Mouse (Mus musculus): Measurements from ENCODE around the gene Rab11fip3.
A peak's percentile ranks its signal among the peaks of the same experiment; 100 is the strongest.

Rab11fip3 gene

GRCm38 (mm10) chr17:26032037-26032436 is 37.3 kb downstream of the Rab11fip3 start:
- no peak for DNase-seq (ENCODE audit: low spot score)

DNA sequence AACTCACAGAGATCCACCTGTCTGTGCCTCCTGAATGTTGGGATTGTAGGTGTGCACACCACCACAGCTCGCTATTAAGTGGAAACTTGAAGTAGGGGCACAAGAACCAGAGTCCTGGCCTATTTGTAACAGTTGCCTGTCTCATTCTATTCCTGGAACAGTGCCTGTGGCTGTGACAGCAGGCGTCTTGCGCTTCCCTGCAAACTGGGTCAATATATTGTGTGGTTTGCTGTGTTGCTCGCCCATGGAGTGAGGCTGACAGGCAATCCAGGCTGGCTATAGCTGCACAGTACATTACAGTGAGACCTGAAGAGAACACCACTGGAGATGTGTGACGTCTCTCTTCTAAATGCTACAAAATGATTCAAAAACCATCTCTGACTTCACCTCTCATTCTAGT is 37.8 kb downstream of the Rab11fip3 start:
- DNase-seq (ENCODE audit: low spot score): no peak

DNA sequence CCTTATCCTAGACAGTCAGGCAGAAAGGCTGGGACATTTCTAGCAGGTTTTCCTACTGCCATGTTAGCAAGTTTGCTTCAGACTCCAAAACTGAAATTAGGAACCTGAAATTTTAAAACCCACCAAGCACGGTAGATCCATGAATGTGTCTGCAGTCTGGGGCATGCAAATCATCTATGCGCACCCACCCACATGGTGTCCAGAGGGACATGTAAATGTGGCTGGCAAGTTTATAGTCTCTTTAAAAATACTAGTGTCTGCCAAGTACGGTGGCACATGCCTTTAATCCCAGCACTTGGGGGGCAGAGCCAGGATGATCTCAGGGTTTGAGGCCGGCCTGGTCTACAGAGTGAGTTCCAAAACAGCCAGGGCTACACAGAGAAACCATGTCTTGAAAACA is 41.1 kb downstream of the Rab11fip3 start:
- DNase-seq (ENCODE audit: low spot score): no peak

DNA sequence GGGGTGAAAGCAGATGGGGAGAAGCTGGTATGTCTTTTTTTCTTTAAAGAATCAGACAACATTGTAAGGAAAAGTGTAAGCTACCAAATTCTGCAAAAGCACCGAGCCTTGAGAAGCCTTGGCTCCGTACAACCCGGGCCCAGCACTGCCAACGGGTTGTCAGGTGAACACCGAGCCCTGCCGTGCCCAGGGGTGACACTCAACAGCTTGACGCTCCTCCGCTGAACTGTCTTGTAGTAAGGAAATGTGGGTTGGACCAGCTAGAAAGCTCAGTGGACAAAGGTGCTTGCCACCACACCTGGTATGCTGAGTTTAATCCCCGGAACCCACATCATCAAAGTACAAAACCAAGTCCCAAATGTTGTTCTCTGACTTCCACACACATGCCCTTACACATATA is 44.7 kb downstream of the Rab11fip3 start:
- DNase-seq (ENCODE audit: low spot score): no peak

- no peak for DNase-seq (ENCODE audit: low spot score)
Observed at GRCm38 (mm10) chr17:26023966-26024365, 45.4 kb downstream of the Rab11fip3 start.

DNA sequence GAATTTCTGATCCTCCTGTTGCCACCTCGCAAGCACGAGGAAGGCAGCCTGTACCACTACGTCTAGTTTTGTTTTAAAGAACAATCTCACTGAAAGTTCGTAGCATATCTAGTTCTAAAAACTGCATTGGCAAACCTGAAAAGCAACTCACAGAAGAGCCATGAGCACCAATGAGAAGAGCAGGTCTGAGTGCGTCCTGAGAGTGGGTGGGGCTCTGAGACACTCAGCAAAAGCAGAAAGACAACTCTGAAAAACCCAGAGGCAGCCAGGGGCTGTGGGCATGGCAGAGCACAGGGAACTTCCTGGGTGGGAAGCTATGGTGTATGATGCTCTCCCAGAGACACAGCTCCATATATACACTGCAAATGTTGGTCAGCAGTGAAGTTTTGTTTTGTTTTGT is 46.2 kb downstream of the Rab11fip3 start:
- DNase-seq (ENCODE audit: low spot score): no peak

GRCm38 (mm10) chr17:26021728-26022341 is 47.5 kb downstream of the Rab11fip3 start:
- DNase-seq (ENCODE audit: low spot score): no peak

- DNase-seq (ENCODE audit: low spot score): no peak
Observed at GRCm38 (mm10) chr17:26020848-26021347, 48.5 kb downstream of the Rab11fip3 start.

GRCm38 (mm10) chr17:26018388-26018787 is 51.0 kb downstream of the Rab11fip3 start:
- DNase-seq (ENCODE audit: low spot score): no peak

DNA sequence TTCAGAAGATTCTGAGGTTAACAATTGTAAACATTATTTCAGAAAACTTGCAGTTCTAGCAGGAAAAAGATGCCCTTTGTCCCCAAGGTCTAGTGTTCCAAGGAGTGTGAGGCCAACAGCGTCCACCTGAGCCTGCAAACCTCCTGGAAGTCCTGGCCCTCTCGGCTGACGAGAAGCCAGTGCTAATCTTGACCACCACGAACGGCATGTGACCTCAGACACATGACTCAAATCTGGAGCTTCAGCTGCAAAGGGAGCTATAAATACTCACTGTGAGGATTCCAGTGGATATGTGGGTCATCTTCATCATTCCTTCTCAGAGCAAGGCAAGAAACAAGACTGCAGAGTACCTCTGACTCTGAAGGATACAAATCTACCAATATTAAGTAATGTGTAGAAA is 51.4 kb downstream of the Rab11fip3 start:
- no peak for DNase-seq (ENCODE audit: low spot score)

DNA sequence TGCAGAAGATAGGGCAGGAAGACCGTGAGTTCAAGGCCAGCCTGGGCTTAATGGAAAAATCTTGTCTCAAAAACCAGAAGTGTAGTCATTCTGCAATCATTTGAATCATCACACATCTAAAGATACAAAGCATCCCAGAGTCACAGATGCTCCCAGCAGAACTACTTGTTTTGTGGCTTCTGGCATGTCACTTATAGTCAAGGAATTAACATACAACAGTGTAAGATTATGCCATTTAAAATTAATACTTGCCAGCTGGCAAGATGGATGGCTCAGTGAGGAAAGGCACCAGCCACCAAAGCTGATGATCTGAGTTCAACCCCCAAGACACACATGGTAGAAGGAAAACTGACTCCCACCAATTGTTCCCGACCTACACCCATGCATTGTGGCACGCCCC is 52.3 kb downstream of the Rab11fip3 start:
- no peak for DNase-seq (ENCODE audit: low spot score)

GRCm38 (mm10) chr17:26013711-26014110 is 55.6 kb downstream of the Rab11fip3 start:
- DNase-seq (ENCODE audit: low spot score): no peak

GRCm38 (mm10) chr17:26011841-26012460 is 57.4 kb downstream of the Rab11fip3 start:
- DNase-seq (ENCODE audit: low spot score): peak; percentile 74

DNA sequence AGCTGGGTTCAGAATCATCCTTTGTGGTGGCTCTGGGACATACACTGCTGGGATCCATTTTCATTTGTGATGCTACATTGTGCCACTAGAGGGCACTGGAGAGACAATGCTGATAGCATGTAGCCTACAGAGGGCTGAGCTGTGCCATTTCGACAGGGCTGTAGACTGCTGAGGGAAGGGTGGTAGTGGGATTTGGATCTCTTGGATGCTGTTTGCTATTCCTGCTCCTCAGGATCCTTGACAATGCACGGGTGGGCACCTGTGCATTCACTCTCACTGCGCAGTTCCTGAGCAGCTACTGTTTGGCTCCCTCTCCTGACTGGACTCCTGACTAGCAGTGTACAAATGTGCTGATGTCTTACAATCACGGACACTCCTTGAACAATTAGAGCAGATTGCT is 59.8 kb downstream of the Rab11fip3 start:
- peak; percentile 33 for DNase-seq (ENCODE audit: low spot score)

DNA sequence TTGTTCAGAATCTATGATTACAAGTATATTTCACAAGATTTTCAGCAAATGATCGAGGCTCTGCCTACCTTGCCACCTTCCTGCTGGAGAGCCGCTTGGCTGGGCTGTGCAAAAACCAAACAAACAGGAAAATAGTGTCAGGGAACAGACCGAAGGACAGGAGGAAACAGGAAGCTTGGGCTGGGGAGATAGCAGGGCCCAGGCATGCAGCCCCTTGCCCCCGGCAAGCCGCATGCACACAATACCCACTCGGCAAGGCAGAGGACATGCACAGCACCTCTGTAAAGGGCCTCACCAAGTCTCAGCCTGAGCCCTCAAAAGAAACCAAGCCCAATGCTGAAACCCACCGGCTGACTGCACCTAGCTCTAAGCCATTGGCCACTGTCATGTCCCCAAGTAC is 60.6 kb downstream of the Rab11fip3 start:
- DNase-seq (ENCODE audit: low spot score): no peak

GRCm38 (mm10) chr17:26008331-26008730 is 61.0 kb downstream of the Rab11fip3 start:
- no peak for DNase-seq (ENCODE audit: low spot score)

GRCm38 (mm10) chr17:26007646-26008045 is 61.7 kb downstream of the Rab11fip3 start:
- no peak for DNase-seq (ENCODE audit: low spot score)

- DNase-seq (ENCODE audit: low spot score): no peak
Observed at GRCm38 (mm10) chr17:26005731-26006450, 63.5 kb downstream of the Rab11fip3 start.

DNA sequence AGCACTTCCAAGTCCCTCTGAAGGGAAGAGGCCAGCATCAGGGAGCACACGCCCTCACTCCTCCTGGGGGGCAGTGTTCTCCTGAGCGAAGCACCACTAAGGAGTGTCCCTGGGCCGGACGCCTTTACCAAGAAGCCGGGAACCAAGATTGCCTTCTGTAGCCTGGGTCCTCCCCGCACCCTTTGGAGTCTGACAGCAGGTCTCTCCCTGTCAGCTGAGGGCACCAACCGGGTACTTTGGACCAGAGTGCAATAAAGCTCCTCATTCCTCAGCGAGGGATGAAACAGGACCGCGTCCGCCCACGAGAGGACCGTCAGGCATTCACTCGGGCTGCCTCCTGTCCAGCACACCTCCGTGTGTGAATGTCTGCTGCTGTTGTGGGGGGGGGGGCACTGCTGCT is 64.6 kb downstream of the Rab11fip3 start:
- DNase-seq (ENCODE audit: low spot score): no peak

DNA sequence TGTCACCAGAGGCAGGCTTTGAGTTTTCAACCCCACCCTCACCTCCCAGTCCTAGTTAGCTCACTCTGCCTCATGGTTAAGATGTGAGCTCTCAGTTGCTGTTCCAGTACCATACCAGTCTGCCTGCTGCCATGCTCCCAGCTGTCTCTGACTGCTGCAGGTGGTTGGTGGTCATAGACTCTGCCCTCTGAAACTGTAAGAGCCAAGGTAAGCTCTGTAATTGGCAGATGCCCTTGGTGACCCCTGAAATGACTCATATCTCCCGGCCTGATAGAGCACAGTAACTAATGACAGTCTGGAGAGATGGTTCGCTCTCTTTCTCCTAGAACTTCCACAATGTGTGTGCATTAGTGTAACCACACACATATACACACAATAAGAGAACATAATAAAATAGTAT is 65.5 kb downstream of the Rab11fip3 start:
- DNase-seq (ENCODE audit: low spot score): no peak

DNA sequence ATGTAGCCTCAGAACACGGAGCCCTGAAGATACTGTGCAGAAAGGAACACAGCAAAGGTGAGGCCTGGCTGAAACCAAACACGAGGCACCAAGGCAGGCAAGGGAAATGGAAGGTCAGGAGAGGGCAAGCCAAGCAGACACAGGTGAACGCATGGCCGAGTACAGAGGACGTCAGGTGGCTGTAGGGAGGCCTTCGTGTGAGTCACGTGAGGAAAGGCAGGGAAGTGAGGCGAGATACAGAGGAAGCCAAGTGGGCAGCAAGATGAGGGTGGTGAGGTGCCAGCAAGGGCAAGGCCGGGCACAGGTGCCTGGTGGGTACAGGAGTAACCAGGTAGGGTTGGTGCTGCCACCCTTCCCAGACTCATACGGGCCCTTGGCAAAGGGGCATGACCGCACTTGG is 70.9 kb downstream of the Rab11fip3 start:
- no peak for DNase-seq (ENCODE audit: low spot score)

- DNase-seq (ENCODE audit: low spot score): no peak
Observed at GRCm38 (mm10) chr17:25993489-25993888, 75.9 kb downstream of the Rab11fip3 start.

GRCm38 (mm10) chr17:25992274-25992673 is 77.1 kb downstream of the Rab11fip3 start:
- no peak for DNase-seq (ENCODE audit: low spot score)
